Mouse (Mus musculus) brain, adult 10 weeks (tissue): ENCODE results near the gene Kti12. TPM values are rescaled to one million over a fixed set of nuclear protein-coding genes. Genes with fewer than 3 reads are reported as not detected.

Experiments used
- polyA plus RNA-seq: library from polyadenylated mRNA; stranded (reverse); fragments of 350-450 nt; fragmentation: Illumina TruSeq; extraction: RNeasy Lipid Tissue Mini Kit (QIAGEN cat#74804); gene quantifications from one replicate; pipeline ENCODE4 v1.2.3, GENCODE M21; 2015; ENCODE audit warnings: low read depth, low replicate concordance

Gene Kti12
- 14.7 TPM for polyA plus RNA-seq

DNA sequence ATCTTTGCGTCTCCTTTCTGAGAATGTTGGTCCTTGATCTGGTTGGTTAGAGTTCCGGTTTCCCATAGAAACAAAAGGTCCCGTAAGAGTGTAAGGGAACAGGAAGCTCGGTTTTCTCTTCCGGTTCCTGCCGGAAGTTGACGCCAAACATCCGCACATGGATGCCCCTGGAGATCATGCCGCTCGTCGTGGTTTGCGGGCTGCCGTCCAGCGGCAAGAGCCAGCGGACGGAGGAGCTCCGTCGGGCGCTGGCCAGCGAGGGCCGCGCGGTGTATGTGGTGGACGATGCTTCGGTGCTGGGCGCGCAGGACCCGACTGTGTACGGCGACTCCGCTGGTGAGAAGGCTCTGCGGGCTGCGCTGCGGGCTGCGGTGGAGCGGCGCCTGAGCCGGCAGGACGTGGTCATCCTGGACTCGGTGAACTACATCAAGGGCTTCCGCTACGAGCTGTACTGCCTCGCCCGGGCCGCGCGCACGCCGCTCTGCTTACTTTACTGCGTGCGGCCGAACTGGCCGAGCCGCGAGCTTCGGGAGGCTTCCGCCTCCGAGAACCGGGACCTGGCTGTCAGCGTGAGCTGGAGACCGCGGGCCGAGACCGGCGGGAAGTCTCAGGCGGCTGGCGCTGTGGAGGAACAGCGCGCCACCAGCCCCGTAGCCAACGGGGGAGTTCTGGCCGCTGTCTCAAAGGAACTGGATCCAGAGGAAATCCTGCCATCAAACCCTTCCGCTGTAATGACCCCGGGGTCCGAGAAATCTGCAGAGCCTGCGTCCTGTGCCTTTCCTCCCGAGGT is at the start of gene Kti12:
TSS of gene Kti12 (plus strand) at position 71 of the 790 bp plus-strand sequence.

DNA sequence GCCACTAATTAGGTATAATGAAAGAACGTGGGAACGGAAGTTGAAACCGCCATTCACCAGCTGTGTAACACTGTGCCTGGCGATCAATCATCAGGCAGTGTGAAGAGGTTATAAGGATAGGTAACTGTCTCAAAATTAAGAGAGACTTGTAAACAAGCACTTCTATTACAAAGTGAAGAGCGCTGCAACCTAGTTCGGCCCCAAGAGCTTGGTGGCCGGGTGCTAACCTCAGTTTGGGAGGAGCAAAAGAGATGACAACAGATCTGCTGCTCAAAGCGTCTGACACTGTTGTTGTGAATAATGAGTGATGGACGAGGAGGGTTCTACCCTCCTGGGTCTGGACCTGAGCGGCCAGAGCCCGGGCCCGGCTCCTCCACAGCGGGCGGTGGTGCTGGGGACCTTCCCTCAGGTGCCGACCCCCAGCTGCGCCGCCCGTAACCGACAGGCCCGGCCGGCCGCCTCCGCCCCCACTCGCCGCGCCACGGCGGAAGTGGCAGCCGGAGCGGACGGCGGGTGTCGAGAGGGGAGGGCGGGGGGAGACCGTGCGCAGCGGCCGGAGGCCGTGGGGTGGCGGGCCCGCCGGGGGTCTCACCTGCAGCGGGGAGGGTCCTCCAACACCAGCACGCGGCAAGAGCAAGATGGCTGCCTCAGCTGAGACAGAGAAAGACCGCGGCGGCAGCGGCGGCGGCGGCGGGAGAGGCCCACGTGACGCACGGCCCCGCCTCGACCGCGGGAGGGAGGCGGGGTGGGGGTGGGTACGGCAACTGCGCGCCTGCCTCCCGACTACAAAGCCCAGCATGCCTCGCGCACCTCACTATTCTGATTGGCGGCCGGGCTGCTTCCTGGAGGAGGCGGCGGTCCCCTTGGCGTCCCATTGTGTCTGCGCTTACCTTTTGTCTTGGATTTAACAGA is 14.4 kb upstream of the Kti12 start, which contains the start of gene Btf3l4:
TSS of gene Btf3l4 (minus strand) at position 699 of the 912 bp plus-strand sequence.

DNA sequence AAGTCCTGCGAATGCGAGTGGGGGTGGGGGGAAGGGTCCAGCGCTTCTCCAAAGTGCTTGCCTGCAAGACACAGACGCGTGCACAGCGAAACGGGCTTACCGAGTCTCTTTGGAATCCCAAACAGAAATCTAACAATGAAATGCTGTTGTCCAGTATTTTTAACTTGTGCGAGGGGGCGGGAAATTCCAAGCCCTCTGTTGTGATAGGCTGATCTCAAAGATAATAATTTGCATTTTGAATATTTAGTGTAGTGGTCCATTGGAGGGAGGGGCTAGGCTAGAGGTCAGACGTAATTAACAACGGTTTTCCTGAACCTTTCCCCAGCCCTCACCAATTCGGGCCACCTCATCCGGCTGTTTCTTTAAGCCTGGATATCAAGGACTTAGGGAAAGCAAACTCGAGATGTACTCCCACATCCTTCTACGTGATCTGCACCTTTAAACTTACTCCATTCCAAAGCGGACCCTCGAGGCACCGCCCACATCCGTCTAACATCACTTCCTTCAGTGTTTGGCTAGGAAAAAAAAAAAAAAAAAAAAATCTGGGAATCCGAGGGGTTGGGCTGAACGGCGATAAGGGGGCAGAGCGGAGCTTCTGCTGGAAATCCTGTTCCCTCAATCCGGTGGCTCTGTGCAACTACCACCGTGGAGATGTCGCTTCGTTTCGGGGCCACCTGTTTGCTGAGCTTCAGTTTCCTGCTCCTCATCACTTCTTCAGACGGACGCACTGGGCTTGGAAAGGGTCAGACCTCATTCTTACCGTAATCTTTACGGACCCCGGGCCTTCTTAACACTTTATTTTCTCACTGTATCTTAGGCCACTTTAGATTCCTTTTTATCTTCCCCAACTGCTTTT is 13.2 kb upstream of the Kti12 start, which contains the start of gene Txndc12:
TSS of gene Txndc12 (plus strand) at position 487 of the 856 bp plus-strand sequence.

DNA sequence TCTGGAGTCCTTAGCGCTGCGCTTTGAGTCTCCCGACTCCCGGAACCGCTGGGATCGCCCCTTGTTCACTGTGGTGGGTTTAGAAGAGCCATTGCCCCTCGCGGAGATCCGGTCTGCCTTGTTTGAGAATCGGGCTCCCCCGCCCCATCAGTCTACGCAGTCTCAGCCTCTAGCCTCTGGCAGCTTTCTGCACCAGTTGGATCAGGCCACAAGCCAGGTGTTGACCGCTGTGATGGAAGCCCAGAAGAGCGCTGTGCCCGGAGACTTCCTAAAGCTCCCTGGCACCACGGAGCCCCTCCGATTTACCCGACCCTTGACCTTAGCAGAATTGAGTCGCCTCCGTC is 892 bp downstream of the Kti12 start, which contains the start of gene A730015C16Rik:
TSS of gene A730015C16Rik (minus strand) at position 115 of the 344 bp plus-strand sequence.

DNA sequence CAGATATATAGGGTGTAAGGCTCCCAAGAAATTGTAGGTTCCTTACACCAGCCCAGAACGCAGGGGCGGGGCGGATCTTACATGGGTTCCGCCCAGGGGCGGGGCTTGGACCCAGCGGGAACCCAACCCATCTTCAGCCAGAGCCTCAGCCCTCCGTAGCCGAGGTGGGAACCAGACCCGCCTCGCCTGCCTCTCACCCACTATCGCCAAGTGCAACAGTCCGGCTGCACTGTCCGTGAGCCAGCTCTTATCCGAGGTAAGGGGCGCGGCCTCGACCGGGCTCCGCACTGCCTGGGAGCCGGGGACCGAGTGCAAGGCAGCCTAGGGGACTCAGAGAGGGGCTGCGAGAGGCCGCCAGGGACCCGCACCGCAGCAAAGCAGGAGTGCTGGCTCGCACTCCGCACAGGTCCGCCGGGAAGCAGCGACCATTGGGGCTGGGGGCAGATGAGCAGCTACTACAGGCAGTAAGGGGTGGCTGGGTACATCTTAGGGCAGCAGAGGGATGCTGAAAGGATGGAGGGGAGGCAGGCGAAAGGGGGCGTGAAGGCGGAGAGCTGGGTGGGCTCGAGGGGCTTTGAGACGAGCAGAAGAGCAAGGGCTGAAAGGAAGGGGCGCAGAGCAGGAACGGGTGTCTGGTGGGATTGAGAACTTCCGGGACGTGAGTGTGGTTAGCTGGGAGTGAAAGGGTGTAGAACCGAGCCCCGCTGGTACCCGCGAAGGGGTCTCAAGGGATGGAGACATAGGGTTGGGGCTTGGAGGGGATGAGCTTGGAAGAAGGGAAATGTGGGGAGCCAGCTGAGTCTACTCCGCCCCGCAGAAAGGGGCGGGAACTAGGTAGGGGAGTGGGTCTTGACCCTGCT is 31.6 kb downstream of the Kti12 start, which contains the start of gene Rab3b:
TSS of gene Rab3b (plus strand) at position 101 of the 860 bp plus-strand sequence.

Other genes starting within 250 kb of the Kti12 start
- 26.5 TPM for gene Cc2d1b, start 227.8 kb upstream of the Kti12 start, polyA plus RNA-seq
- 0.33 TPM for gene 3110021N24Rik, start 128.1 kb upstream of the Kti12 start, polyA plus RNA-seq
- 49.9 TPM for gene Zfyve9, start 67.0 kb upstream of the Kti12 start, polyA plus RNA-seq
- 159 TPM for gene Btf3l4, start 14.2 kb upstream of the Kti12 start, polyA plus RNA-seq
- gene Txndc12, start 13.2 kb upstream of the Kti12 start, polyA plus RNA-seq = 62.9 TPM
- not detected for gene A730015C16Rik, start 834 bp downstream of the Kti12 start, polyA plus RNA-seq
- 80.1 TPM for gene Rab3b, start 31.3 kb downstream of the Kti12 start, polyA plus RNA-seq
- 97.6 TPM for gene Nrd1, start 152.9 kb downstream of the Kti12 start, polyA plus RNA-seq